Mouse (Mus musculus) G1E (cell line): ENCODE data around the gene Neurl4. TPM values are rescaled to one million over a fixed set of nuclear protein-coding genes. Genes with fewer than 3 reads are reported as not detected.

Experiments used
- ATAC-seq: 2 replicates; pipeline ENCODE4 v1.8.0; 2016; ENCODE audit warnings: mild to moderate bottlenecking; ENCODE audit not compliant: insufficient number of reproducible peaks, poor library complexity, low FRiP score, severe bottlenecking; ENCODE audit errors: extremely low read depth
- DNase-seq: peaks from one replicate; pipeline ENCODE4 v3.0.0; 2012; ENCODE audit warnings: low spot score
- H3K27me3 ChIP-seq: 2 replicates; pipeline ENCODE4 v1.6.1; 2012; ENCODE audit warnings: mild to moderate bottlenecking, low read length, inconsistent platforms; ENCODE audit not compliant: insufficient read depth
- H3K36me3 ChIP-seq: replicated peaks from 2 replicates; pipeline ENCODE3; 2012; ENCODE audit warnings: mild to moderate bottlenecking, inconsistent platforms
- H3K4me1 ChIP-seq: 2 replicates; pipeline ENCODE4 v1.6.1; 2012; ENCODE audit warnings: low read depth, low read length, inconsistent platforms, mixed read lengths; ENCODE audit not compliant: insufficient read depth
- H3K4me3 ChIP-seq: 2 replicates; pipeline ENCODE4 v1.5.1; 2012; ENCODE audit warnings: low read depth, mild to moderate bottlenecking, inconsistent platforms, low read length, moderate library complexity, mixed read lengths
- H3K9me3 ChIP-seq: replicated peaks from 2 replicates; pipeline ENCODE4 v1.6.1; 2012; ENCODE audit warnings: inconsistent platforms
- CTCF ChIP-seq: IDR thresholded peaks from 2 replicates; pipeline ENCODE4 v1.5.1; 2012; ENCODE audit warnings: low read depth, low read length, inconsistent platforms, mixed read lengths
- GATA1 ChIP-seq: IDR thresholded peaks from 2 replicates; pipeline ENCODE4 v1.6.1; 2012; ENCODE audit warnings: borderline replicate concordance, low read length, inconsistent platforms, mixed read lengths
- GATA2 ChIP-seq: IDR thresholded peaks from 2 replicates; pipeline ENCODE4 v1.6.1; 2012; ENCODE audit warnings: low read depth, low read length, inconsistent platforms, borderline replicate concordance
- POLR2AphosphoS5 ChIP-seq: IDR thresholded peaks from 2 replicates; pipeline ENCODE4 v1.6.1; 2012; ENCODE audit warnings: low read depth, low read length, inconsistent platforms; ENCODE audit not compliant: insufficient replicate concordance
- TAL1 ChIP-seq: conservative IDR thresholded peaks from 2 replicates; pipeline ENCODE4 v1.6.1; 2012; ENCODE audit warnings: low read depth, low read length, inconsistent platforms, mixed read lengths
- polyA plus RNA-seq: library from polyadenylated mRNA; stranded (reverse); fragments of >175 nt; gene quantifications from 2 replicates; pipeline ENCODE4 v1.2.3, GENCODE M21; 2012
- total RNA-seq, 2 experiments: library from RNA; stranded (forward) in 1 of 2; stranded (reverse) in 1 of 2; fragments of 200-1000 nt in 1 of 2; fragments of >200 nt in 1 of 2; fragmentation: Nextera tagmentation in 1 of 2; gene quantifications; 2 replicates each; pipeline ENCODE4 v1.2.3; 2014 to 2017

Neurl4 gene
- total and polyA plus RNA-seq, 3 experiments = 25.7 to 87.0 (median 27.2) TPM

- H3K27me3 ChIP-seq = peaks cover 7% of the 10 kb centered on the region; the same call in 1 of the 2 replicates
- TF ChIP-seq GATA1 (no peak), GATA2 (no peak), POLR2AphosphoS5 (no peak), CTCF (no peak), TAL1 (no peak)
- H3K4me1 ChIP-seq = peaks cover 76% of the 10 kb centered on the region
- H3K9me3 ChIP-seq = no peaks in the 10 kb centered on the region
- peak within 1 kb of the TSS; percentile 72 for H3K4me3 ChIP-seq
- DNase-seq (peak; percentile 83), ATAC-seq (0 out of 2 replicates have a peak, but pooled peaks have one; percentile 31)
- peaks cover 56% of the 10 kb centered on the region for H3K36me3 ChIP-seq
These were observed 19.8 kb upstream of the Neurl4 start, which contains the start of gene Kctd11 for GRCm38 (mm10) chr11:69880853-69881603. Gene Kctd11 (minus strand): TSS chr11:69881406.

DNA sequence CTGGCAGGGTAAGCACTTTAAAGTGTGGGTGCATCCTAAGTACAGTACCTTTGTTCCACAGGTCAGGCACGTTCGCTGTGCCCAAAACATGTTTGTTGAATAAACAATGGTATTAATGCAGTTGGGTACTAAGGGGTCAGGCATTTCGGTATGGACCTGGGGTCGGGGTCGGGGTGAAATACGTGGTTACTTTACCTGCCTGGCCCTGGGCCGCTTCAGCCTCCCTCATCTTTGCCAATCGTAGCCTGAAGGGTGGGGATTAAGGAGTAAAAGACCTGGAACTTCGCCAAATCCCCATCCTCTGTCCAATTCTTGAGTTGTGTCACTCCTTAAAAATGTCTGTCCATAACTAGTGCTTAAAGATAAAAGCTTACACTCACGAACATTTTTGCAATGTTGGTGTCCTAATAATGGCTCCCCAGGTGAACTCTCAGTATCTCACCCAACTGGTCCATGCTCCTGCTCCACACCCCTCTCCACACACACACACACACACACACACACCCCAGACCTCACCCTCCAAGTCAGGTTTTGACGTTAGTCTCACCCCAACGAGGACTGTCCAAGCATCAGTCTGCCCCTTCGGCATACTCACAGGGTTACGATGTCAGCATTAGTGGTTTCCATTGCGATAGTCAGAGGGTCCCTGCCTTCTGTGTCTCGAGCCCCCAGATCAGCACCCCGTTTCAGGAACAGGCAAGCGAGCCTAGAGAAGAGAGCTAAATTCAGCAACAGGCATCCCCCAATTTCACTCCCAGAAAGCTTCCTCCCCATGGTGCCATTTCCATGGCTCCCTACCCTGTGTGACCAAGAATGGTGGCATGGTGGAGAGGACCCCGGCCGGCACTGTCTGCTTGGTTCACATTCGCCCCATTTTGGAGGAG is 18.8 kb upstream of the Neurl4 start:
- Histone ChIP-seq H3K4me1 (peaks cover 75% of the 10 kb centered on the region), H3K9me3 (no peaks in the 10 kb centered on the region), H3K4me3 (peak overlapping the region; percentile 72; the same call in 1 of the 2 replicates), H3K36me3 (peaks cover 66% of the 10 kb centered on the region), H3K27me3 (peaks cover 7% of the 10 kb centered on the region; the same call in 1 of the 2 replicates)
- ATAC-seq (no peak), DNase-seq (no peak)
- TF ChIP-seq CTCF (no peak), POLR2AphosphoS5 (no peak), GATA1 (no peak), TAL1 (no peak), GATA2 (no peak)

DNA sequence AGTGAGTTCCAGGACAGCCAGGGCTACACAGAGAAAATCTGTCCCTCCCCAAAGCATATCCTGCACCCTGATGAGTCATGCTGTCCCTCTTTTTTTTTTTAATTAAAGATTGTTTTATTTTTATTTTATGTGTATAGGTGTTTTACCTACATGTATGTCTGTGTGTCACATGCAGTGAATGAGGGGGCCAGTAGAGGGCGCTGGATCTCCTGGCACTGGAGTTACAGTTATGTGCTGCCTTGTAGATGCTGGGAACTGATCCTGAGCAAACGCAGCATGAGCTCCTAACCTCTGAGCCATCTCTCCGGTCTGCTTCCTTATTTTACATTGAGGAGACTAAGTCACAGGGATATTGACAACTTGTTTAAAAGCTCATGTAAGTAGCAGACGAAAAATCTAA is 17.8 kb upstream of the Neurl4 start:
- H3K4me1 ChIP-seq = peaks cover 80% of the 10 kb centered on the region
- H3K4me3 ChIP-seq = no peak overlapping the region
- peaks cover 77% of the 10 kb centered on the region for H3K36me3 ChIP-seq
- no peak for TF ChIP-seq CTCF
- TF ChIP-seq GATA1 = no peak
- no peak for TF ChIP-seq TAL1
- TF ChIP-seq POLR2AphosphoS5 = no peak
- no peak for TF ChIP-seq GATA2
- peaks cover 7% of the 10 kb centered on the region; the same call in 1 of the 2 replicates for H3K27me3 ChIP-seq
- ATAC-seq = no peak
- H3K9me3 ChIP-seq = no peaks in the 10 kb centered on the region
- no peak for DNase-seq

GRCm38 (mm10) chr11:69883527-69884151 is 17.2 kb upstream of the Neurl4 start:
- TF ChIP-seq TAL1 (no peak), POLR2AphosphoS5 (no peak), CTCF (no peak), GATA1 (no peak), GATA2 (no peak)
- ATAC-seq (no peak), DNase-seq (no peak)
- Histone ChIP-seq H3K4me3 (no peak overlapping the region), H3K36me3 (peaks cover 81% of the 10 kb centered on the region), H3K9me3 (no peaks in the 10 kb centered on the region), H3K4me1 (peaks cover 80% of the 10 kb centered on the region), H3K27me3 (peaks cover 7% of the 10 kb centered on the region; the same call in 1 of the 2 replicates)

DNA sequence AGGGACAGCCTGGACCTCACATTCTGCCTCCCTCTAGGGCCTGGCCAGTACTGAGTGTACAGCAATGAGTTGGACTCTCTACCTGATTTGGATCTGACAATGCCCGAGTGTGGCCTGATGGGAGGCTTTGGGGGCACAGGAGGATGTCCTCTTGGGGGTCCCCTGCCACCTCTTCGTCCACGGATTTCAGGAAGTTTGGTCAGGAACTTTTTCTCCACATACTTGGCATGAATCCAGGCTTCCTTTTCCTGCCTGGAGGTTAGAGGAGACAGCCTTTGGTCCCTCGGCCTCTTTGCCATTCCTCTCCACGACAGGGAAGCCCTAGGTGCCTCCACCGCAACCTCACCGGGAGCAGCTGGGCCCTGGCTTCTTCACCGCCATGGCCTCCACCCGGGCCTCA is 16.6 kb upstream of the Neurl4 start:
- peaks cover 87% of the 10 kb centered on the region for H3K36me3 ChIP-seq
- no peak for DNase-seq
- TF ChIP-seq CTCF (no peak), POLR2AphosphoS5 (no peak), GATA1 (no peak), GATA2 (no peak), TAL1 (no peak)
- ATAC-seq = no peak
- no peaks in the 10 kb centered on the region for H3K9me3 ChIP-seq
- peaks cover 74% of the 10 kb centered on the region for H3K4me1 ChIP-seq
- no peak overlapping the region for H3K4me3 ChIP-seq
- peaks cover 6% of the 10 kb centered on the region; the same call in 1 of the 2 replicates for H3K27me3 ChIP-seq
